Mouse (Mus musculus) embryonic fibroblast, embryonic 13.5 days (primary cell): Measurements from ENCODE around the gene Spsb4.

Source experiments
- CTCF ChIP-seq: IDR thresholded peaks from 2 replicates; pipeline ENCODE4 v1.5.1; 2011; ENCODE audit warnings: mild to moderate bottlenecking, control low read depth, low read length, moderate library complexity, borderline replicate concordance; ENCODE audit not compliant: insufficient read depth
- POLR2A ChIP-seq: IDR thresholded peaks from 2 replicates; pipeline ENCODE4 v1.6.1; 2011; ENCODE audit warnings: low read depth, mild to moderate bottlenecking, control low read depth, low read length, moderate library complexity

DNA sequence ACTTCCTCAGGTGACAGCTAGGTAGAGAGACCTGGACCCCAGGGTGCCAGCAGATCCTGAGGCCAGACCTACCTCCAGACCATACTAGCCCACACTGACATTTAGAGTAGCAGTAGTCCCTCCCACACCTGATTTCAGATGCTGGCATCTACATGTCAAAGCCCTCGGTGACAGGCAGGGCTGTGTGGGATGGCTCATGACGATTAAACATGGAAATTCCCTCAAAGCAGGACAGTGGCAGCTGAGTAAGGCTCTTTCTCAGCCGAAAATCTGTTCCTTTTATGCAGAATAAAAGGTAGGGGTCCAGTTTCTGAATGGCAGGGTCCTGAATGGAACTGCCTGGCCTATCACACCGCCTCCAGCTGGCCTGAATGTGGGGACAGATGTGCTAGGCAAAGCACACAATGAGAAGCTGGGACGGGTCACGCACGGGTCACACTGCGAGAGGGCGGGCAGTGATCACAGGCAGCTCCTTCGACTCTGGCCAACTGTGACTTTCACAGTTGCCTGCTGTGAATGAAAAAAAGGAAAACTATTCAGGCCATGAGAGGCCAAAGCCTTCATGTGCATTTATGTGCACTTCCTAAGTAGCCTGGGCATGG, 29.2 kb downstream of the Spsb4 start:
- TF ChIP-seq CTCF (no peak), POLR2A (no peak)
